Mouse (Mus musculus) kidney, adult 18-20 months (tissue): ENCODE data around the gene Mast4.

Experiments used
- DNase-seq: peaks from one replicate; pipeline ENCODE4 v3.0.0; 2021

Mast4 gene

DNA sequence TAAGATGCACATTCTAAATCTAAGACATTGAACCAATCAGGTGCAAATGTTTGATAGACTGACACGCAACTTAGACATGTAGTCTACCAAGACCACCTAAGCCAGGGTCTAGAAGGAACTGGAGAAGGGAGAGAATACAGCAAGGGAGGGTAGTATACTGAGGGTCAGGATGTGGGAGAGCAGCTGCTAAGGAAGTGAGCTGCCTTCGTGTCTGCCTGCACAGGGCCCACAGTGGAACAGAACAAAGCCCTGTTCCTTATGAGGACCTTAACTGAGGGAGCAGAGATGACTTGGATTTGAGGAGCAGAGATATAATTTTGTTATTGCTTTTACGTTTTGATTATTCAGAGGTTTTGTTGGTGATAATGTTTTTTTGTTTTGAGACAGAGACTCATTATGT, 138.4 kb downstream of the Mast4 start:
- DNase-seq: no peak

DNA sequence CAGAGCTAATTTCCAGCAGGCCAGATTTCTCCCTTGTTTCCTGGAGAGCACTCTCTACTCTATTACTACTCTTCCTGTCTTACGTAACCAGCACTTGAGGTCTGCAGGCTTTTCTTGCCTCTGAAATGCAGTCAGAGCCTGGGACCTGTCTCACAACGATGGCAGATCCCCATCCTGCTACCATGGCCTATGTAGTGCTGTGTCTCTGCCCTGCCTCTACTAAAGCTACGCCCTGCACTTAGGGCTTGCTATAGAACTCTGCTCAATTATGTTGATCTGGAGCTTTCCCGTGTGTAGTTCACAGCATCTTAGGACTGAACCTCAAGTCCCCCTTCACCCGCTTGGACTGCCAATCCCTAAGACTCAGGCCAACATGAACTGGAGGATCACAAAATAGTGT, 150.7 kb downstream of the Mast4 start:
- DNase-seq: no peak

DNA sequence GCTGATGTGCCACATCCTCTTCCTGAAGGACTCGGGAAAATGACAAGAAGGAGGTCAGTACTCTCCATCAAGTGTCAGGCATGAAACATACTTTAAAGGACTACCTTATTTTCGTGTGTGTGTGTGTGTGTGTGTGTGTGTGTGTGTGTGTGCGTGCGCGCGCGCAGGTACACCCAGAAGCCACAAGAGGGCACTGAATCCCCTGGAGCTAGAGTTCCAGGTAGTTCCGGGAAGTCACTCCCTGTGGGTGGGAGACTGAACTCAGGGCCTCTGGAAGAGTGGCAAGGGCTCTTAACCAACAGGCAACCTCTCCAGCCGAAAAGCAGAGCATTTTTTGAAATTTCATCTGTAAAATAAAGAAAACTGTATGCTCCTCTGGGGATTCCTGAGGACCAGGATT, 152.5 kb downstream of the Mast4 start:
- DNase-seq: no peak

DNA sequence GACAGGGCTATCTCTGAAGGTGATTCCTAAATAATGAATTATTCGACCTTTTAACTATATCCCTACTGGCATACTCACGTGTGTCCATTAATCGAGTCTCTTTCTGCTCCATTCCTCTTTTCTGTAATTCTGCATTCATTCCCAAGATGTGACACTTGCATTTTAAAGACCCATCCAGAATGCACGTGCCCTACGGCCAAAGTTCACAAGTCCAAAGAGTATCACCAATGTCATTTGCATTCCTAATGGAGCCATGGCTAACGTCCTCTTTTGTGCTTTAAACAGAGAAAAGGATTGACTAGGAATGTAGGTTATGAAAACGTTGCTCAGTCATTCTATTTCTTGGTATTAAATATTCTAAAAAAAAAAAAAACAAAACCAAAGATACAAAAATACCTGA, 157.4 kb downstream of the Mast4 start:
- peak; percentile 58 for DNase-seq

DNA sequence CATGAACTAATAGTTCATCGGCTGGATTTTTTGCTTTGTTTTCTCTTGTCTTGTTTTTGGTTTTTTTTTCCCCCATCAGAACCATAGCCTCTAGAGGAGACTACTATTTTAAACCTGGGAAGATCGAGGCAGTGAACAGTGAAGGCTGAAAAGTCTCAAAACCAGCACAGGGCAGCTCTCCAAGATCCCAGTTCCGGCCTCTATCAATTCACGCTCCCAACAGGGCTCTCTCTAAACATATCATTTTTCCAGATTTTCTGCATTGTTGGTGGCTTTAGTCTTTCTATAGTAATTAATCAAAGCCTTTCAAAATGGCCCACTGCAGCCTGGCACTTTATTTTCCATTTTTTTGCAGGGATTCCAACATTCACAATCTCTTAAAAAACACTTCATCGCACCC, 159.9 kb downstream of the Mast4 start:
- no peak for DNase-seq

DNA sequence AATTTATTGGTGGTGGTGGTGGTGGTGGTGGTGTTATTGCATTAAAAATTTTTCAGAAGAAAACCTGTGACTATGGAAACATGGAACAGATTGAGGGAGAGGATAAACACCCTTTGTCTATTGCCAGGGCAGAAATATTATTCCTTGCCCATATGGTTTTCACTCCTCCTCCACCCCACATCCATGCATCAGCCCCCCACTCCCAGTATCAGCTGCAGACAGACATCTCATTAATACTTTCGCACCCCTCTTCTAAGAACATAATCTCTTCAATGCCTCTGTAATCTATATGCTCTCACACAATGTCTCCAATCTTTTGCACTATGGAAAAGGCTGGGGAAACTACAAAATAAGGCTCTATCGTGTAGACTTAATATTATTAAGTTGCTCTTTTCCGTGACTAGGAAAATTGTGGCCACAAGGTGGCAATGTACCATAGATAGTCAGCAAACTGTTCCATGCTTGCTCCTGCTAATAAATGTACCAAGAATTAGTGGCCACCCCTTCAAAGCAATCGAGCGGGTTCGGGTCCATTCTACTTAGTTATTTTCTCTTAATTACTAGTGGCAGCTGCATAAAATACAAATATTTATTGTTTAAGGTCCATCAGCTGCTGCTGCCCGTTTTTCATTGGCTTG, 160.6 kb downstream of the Mast4 start:
- DNase-seq: peak; percentile 74

DNA sequence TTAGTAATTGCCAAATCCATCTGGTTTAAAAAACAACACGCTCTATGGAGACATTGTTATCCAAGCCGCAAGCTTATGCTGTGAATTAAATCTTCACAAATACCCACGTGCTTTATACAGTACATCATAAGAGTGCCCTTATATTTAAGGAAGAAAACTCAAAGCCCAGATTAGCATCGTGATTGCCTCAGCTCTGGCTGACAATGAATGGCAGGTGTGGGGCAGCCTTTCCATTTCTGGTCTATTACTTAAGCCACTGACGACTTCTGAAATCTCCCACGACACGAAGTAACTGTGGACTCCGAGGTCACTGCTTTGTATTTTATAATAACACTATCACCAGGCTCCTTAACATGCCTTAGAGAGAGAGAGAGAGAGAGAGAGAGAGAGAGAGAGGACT, 182.4 kb downstream of the Mast4 start:
- no peak for DNase-seq

DNA sequence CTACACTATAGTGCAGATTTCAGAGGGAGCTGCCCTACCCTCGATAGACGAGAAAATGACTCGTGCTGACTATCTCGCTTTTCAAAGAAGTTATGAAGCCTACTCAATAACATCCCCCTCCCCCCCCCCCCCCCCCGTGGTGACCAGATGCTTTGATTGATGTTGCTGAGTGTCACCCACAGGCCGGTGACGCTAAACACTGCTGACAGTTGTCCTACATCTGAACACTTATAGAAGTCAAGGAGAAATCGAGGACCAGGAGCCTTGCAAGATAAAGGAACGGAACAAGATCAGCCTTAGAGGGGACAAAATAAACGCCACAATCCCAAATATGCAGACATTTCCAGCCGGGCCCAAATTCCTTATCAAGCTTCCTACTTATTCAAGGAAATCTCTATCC, 183.1 kb downstream of the Mast4 start:
- DNase-seq: no peak

DNA sequence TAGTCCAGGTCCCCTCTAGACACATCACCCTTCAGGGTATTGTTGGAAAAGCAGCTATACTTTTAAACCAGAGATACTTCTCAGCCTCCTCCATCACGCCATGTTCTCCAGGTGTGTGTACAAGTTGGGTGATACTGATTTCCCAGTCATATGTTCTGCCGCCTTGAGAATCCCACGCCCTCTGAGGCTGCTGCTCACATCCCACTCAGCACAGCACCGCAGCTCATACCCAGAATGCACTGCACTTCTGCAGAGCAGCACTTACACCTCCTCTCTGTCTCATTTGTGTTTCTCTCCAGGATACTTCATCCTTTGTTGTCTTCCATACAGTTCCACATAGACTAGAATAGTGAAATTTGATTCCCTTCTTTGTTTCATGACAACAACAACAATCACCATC, 183.6 kb downstream of the Mast4 start:
- no peak for DNase-seq

DNA sequence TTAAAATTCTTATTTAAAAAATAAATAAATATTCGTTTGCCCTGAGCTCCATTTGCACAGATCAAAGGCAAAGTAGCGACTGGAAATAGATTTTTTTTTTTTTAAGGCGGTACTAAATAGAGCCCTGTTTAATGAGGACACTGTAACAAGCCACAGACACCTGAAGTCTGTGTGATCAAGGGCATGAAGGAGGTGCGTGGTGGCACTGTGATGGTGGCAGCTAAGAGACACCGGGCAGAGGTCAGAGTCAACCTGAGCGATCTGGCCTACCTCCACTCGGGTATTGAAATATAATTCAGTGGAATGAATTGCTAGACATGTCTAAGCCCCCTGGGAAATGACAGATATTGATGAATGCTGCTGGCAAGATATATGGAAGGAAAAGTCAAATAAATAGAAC, 184.9 kb downstream of the Mast4 start:
- DNase-seq: no peak

DNA sequence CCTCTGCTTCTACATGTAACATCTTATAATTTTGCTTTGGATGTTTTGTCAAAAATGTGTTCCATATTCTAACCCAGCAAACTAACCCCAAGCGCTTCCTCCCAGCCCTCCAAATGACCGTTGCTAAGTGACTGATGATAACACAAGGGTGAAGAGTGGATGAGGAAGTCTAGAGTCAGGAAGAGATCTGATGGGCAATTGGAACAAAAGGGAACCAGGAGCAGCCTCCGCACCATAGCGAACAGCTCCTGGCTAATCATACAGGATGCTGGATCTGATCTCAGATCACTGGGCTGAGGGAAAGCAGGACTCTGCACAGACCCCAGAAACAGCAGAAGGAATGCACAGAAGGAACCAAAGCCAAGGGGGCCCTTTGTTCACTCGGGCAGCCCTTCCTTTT, 190.0 kb downstream of the Mast4 start:
- DNase-seq: no peak

DNA sequence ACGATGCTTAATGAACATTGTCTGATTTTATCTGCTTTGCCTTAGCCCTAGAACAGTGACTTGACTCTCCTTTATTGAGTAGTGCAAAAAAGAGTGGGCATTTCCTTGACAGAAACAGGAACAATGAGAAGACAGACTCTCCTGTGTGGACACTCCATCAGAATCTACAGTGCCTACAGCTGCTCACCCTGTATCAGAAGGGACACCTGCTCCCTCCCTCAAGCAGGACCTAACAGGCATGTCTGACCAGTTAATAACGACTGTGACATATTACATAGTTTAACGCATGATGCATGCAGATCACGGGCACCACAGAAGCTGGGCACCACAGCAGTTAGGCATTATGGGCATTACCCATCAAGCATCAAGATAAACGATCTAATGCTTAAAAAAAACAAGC, 193.0 kb downstream of the Mast4 start:
- DNase-seq: no peak

DNA sequence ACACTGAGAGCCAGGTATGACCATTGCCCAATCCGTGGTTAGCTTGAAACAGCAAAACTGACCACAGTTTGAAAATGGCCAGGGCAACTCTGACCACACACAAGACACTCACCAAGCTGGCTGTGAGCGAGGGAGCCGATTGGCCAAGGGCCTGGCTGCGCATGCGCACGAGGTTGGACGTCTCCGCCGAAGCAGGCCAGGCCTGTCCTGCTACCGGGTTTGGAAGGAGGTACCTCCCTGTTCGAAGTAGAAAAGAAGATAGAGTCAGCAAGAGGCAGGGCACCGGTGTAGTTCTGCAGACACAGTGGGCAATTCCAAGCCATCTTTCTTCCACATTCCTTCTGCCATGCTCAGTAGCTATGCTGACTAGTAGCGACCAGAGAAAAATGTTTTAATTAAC, 194.2 kb downstream of the Mast4 start:
- DNase-seq: no peak

DNA sequence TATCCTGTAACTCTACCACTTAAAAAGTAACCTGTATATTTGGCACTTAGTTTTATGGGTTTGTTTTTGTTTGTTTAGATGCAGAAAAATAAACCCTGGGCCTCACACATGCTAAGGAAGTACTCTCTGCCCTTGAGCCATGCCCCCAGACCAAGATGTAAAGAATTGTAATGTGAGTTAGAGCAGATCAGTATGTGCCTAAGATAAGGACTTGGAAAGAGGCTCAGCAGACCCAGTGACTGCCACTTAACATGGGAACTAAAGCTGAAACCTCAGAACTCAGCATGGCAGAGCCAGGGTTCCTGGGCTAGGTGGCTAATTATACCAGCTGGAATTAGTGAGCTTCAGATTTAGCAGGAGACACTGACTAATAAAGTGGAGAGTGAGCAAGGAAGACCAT, 196.0 kb downstream of the Mast4 start:
- no peak for DNase-seq

DNA sequence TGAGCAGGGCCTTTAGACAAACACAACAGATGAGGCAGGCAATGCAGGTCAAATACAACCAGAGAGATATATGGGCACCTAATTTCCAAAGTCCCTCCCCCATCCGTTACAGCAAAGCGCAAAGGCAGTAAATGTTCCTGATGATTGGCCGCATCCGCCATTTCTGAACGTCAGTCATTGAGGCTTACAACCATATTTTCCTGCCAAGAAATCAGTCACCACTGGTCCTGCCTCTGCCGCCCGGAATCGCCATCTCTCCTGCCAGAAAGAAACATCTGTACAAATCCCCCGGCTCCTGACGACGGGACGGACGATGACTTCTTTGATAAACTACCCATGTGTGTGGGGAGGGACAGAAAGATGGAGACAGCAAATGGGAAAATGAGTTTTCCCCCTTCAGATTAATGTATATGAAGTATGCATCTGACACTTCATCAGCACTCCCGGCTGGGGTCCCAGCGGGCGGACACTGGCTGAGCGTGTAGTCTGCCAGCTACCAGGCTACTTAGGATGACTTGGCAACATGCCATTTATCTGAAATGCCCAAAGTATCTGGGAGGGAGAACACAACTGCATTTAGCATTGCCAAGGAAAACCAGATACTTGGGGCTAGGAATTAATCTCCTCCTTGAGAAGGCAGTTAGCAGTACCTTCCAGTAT, 198.9 kb downstream of the Mast4 start:
- no peak for DNase-seq

DNA sequence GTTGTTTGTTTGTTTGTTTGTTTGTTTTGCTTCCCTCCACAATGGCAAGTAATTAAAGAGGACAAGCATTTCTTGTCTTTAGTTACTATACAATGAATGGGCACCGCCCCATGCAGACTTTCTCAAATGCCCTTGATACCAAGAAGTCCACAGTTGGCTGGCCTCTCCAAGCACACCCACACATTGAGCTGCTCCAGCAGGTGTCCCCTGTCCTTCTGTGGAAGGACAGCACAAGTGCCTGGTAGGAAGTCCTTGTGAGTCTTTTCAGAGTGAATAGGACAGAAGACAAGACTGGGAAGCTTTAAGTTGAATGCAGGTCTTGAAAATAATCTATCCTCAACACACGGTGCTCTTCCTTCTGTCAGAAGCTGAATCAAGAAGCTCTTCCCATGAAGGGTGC, 202.5 kb downstream of the Mast4 start:
- DNase-seq: no peak

DNA sequence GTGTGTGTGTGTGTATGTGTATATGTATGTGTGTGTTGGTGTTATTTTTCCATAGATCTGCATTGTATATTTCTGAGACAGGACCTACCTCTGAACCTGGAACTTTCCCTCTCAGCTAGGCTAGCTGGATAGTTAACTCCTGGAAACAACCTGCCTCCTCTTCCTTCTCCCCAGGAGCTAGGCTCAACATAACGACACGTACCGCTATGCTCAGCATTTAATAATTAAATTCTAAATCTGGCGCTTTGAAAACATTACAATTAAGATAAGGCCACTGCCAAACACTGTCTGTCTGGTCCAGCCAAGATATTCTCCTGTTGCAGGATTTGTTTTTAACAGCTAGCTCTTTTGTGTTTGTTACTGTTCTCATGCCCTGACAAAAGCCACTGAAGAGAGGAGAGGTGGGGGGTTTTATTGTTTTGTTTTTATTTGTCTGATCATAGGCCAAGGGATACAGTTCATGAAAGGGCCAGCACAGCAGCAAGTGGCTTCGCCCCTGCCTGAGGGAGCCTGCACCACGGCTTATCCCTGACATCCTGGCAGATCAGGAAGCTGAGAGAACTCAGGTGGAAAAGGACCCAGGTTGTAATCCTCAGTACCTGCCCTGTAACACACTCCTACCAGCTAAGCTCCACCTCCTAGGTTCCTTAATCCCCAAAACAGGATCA, 205.0 kb downstream of the Mast4 start:
- no peak for DNase-seq

DNA sequence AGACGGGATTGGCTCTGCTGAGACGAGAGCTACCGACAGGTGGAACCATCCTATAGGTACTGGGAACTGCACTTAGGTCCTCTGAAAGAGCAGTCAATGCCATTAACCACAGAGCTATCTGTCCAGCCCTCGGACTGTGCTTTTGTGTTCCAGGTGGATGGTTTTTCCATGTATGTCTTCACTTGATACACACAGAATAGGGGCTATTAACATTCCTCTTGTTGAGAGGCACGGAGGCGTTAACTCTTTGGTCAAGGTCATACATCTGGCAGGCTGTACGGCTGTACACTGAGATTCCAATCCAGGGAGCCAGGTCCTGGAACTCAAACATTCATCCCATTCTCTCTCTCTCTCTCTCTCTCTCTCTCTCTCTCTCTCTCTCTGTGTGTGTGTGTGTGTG, 205.6 kb downstream of the Mast4 start:
- DNase-seq: peak; percentile 12

DNA sequence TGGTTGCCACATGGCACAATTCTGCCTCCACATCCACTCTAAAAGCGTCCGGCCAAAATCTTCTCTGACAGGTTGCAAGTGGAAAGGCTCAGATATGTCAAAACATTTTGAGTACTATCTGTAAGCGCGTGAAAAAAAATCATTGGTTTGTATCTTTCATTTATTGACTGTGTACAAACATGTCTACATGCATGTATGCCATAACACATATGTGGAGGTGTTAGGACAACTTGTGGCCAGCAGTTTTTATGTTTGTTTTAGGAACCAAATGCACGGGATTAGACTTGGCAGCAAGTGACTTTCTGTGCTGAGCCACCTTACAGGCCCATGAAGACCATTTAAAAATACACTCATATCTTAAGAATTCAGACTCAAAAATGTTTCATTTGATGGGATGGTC, 206.7 kb downstream of the Mast4 start:
- DNase-seq: no peak

DNA sequence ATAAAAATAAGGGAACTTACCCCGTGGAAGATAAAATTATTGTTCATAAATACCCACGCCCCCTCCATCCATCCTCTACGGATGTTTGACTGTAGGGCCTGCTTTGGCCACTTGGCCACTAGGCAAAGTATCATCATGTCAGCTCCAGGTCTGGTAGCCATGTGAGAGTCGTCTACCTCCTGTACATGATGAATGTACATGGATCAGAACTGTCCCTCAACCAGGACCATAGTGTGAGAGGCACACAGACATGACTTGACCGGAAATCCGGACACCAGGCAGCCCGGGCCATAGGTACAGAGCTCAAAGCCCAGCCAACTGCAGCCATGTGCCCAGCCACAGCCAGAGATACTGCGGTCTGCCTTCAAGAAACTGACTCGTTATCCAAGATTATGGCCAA, 210.6 kb downstream of the Mast4 start:
- no peak for DNase-seq

DNA sequence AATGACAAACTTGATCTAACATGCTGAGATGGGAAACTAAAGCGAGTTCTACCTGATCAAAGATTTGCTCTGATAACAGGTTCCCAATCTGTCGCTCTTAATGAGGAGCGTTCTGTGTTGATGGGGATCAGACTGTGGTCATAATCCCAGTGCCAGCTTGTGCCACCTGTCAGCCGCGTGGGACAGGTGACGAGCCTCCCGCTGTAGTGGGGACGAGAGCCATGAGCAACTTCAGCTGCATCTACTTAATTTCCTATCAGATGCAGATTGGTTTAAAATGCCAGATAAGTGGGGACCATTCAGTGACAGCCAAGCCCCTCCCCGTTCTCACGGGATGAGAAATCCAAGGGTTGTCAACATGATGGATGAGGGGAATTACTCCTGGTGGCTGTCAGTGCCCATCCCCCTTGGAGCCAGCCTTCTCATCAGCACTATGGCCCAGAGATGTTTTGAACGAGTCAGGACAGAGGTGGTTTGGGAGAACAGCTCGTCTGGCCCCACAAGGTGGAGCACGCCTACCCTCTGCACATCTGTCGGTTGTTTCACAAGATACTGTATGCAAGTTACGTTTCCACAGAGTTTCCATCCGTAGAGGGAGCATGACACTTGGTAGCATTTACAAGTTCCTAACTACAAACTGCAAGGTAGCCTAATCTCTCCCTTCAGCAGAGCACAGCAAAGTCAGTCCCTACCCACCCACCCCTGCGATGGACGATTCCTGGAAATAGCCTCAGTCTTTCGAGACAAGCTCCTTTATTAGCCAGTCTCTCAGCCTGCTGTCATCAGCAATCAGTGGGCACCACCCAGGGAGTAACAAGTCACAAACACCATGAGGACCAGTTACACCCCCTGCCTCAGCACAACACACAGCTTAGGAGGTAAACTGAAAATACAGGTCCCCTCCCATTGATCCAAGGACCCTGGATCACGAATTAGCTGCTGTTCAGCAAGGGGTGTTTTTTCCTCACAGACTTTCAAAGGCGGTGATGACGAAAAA, 212.2 kb downstream of the Mast4 start:
- DNase-seq: no peak

DNA sequence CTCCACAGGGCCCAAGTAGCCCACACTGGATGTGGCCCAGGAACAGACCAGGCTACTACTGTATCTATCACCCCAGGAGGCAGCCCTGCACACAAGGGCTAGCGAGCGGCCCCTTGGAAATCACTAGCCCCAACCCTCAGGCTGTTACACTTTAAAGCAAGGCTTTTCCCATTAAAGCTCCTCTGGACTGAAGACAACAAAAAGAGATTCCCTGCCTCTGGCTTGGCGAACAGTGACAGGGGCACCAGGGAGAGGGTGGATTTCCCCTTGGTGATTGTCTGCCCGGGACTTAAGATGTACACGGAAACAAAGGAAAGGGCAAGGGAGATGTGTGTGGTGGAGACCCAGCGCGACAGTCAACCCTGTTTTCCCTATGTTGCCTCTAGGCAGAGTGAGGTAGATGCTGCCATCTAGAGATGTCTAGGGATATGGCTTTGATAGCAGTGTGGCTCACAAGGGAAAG, 213.6 kb downstream of the Mast4 start:
- DNase-seq: peak; percentile 27

DNA sequence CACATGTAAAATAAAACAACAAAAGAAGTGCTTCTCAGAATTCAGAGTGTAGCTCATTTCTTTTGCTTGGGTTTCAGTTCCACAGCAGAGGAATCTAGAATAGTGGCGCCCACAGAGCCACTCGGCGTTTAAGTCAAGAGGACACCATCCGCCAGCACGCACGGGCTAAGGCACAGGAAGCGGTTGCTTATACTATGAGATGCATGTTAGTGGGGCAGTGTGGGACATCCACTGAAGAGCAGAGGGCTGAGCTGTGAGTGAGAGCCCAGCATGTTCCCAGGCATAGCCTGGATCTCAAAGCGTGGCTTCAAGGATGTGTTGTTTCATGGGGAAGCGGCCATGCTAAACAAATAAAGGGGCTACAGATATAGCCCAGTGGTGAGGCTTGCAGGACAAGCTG, 214.6 kb downstream of the Mast4 start:
- no peak for DNase-seq
